Mouse (Mus musculus) limb, embryonic 15.5 days (tissue): Measurements from ENCODE around the gene Fut11. TPM values are rescaled to one million over a fixed set of nuclear protein-coding genes. Genes with fewer than 3 reads are reported as not detected.

Source experiments
- ATAC-seq: fragments of 200-750 bp; cut with Nextera tagmentation; 2 replicates; pipeline ENCODE4 v1.8.0; 2017; ENCODE audit warnings: low read depth, moderate TSS enrichment; ENCODE audit not compliant: insufficient number of reproducible peaks, low FRiP score, low TSS enrichment
- H3K27ac ChIP-seq: fragments of 300-500 bp; sonication (generic); 2 replicates; pipeline ENCODE4 v1.5.1; 2015; ENCODE audit warnings: moderate library complexity, mild to moderate bottlenecking, inconsistent platforms
- H3K27me3 ChIP-seq: fragments of 300-500 bp; sonication (generic); 2 replicates; pipeline ENCODE4 v1.6.1; 2015; ENCODE audit warnings: inconsistent platforms
- H3K36me3 ChIP-seq: fragments of 300-500 bp; sonication (generic); 2 replicates; pipeline ENCODE4 v1.6.1; 2015; ENCODE audit warnings: inconsistent platforms
- H3K4me1 ChIP-seq: fragments of 300-500 bp; sonication (generic); 2 replicates; pipeline ENCODE4 v1.6.1; 2015; ENCODE audit warnings: inconsistent platforms
- H3K4me2 ChIP-seq: fragments of 300-500 bp; sonication (generic); 2 replicates; pipeline ENCODE4 v1.6.1; 2015; ENCODE audit warnings: mild to moderate bottlenecking, inconsistent platforms
- H3K4me3 ChIP-seq: fragments of 300-500 bp; sonication (generic); 2 replicates; pipeline ENCODE4 v1.5.1; 2015; ENCODE audit warnings: mild to moderate bottlenecking, inconsistent platforms
- H3K9ac ChIP-seq: fragments of 300-500 bp; sonication (generic); 2 replicates; pipeline ENCODE4 v1.6.1; 2015; ENCODE audit warnings: inconsistent platforms
- H3K9me3 ChIP-seq: fragments of 300-500 bp; sonication (generic); 2 replicates; pipeline ENCODE4 v1.6.1; 2016; ENCODE audit warnings: inconsistent platforms
- WGBS: fragments of 180-500 bp; shearing (Covaris S2); methylation state at CpG from one replicate; pipeline ENCODE4 v1.1.7; 2015; 5-methylcytosine and 5-hydroxymethylcytosine counted together
- polyA plus RNA-seq: library from polyadenylated mRNA; unstranded; fragments of >200 nt; fragmentation: Nextera tagmentation; extraction: Ambion mirVana; gene quantifications from 2 replicates; pipeline ENCODE4 v1.2.1, GENCODE M21; 2015

The Fut11 gene
- polyA plus RNA-seq, 1 experiment from 2014 or later = 31.9 TPM

- Histone ChIP-seq H3K4me3 (no peak overlapping the region), H3K27ac (no peak overlapping the region), H3K36me3 (peaks cover 98% of the 10 kb centered on the region), H3K9me3 (no peaks in the 10 kb centered on the region), H3K4me1 (no peaks in the 10 kb centered on the region; the same call in 1 of the 2 replicates), H3K27me3 (no peaks in the 10 kb centered on the region), H3K9ac (no peak overlapping the region), H3K4me2 (no peak overlapping the region)
- WGBS = 90% methylated on average over 2 of the region's 2 CpGs
- no peak for ATAC-seq
These were observed 13.0 kb upstream of the Fut11 start for GRCm38 (mm10) chr14:20681742-20682141.

GRCm38 (mm10) chr14:20682498-20682897 is 12.3 kb upstream of the Fut11 start:
- Histone ChIP-seq H3K4me2 (no peak overlapping the region), H3K9ac (no peak overlapping the region), H3K4me3 (no peak overlapping the region), H3K9me3 (no peaks in the 10 kb centered on the region), H3K36me3 (peaks cover 99% of the 10 kb centered on the region), H3K27me3 (no peaks in the 10 kb centered on the region), H3K27ac (no peak overlapping the region), H3K4me1 (no peaks in the 10 kb centered on the region)
- ATAC-seq = no peak
- 61% methylated on average over 3 of the region's 3 CpGs for WGBS

- Histone ChIP-seq H3K9ac (no peak overlapping the region), H3K4me2 (no peak overlapping the region), H3K27me3 (no peaks in the 10 kb centered on the region), H3K36me3 (peaks cover 97% of the 10 kb centered on the region), H3K4me1 (no peaks in the 10 kb centered on the region), H3K9me3 (no peaks in the 10 kb centered on the region), H3K27ac (no peak overlapping the region), H3K4me3 (no peak overlapping the region)
- 97% methylated on average over 3 of the region's 3 CpGs for WGBS
- no peak for ATAC-seq
These were observed 8.2 kb upstream of the Fut11 start for GRCm38 (mm10) chr14:20686576-20686975.

DNA sequence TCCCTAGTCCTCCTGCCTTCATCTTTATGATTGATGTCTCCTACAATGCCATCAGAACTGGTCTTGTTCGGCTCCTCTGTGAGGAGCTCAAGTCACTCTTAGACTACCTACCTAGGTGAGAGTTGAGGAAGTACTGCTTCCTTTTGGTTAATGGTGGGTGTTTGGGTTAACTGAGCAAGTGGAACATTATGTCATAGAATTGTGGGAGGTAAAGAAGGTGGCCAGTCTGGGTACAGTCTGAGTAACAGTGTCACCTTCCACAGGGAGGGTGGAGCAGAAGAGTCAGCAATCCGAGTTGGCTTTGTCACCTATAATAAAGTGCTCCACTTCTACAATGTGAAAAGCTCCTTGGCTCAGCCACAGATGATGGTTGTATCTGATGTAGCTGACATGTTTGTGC is 5.8 kb upstream of the Fut11 start:
- Histone ChIP-seq H3K27ac (no peak overlapping the region), H3K9me3 (no peaks in the 10 kb centered on the region), H3K4me3 (no peak overlapping the region), H3K4me1 (0 out of 2 replicates have a peak, but pooled peaks cover 2% of the 10 kb centered on the region), H3K9ac (no peak overlapping the region), H3K36me3 (peaks cover 98% of the 10 kb centered on the region), H3K27me3 (no peaks in the 10 kb centered on the region), H3K4me2 (no peak overlapping the region)
- 85% methylated on average over 2 of the region's 2 CpGs for WGBS
- ATAC-seq = no peak

- ATAC-seq = no peak
- Histone ChIP-seq H3K36me3 (peaks cover 74% of the 10 kb centered on the region), H3K4me2 (no peak overlapping the region), H3K4me1 (peaks cover 18% of the 10 kb centered on the region), H3K9me3 (no peaks in the 10 kb centered on the region), H3K4me3 (no peak overlapping the region), H3K27ac (no peak overlapping the region), H3K9ac (no peak overlapping the region), H3K27me3 (no peaks in the 10 kb centered on the region)
- 90% methylated on average over 6 of the region's 6 CpGs for WGBS
These were observed 3.0 kb upstream of the Fut11 start for GRCm38 (mm10) chr14:20691772-20692171.

GRCm38 (mm10) chr14:20693589-20694101 is 1.1 kb upstream of the Fut11 start:
- Histone ChIP-seq H3K9ac (no peak overlapping the region), H3K4me1 (peaks cover 30% of the 10 kb centered on the region), H3K27ac (0 out of 2 replicates have a peak overlapping the region, but pooled peaks have one; percentile 30), H3K36me3 (peaks cover 62% of the 10 kb centered on the region), H3K27me3 (no peaks in the 10 kb centered on the region), H3K4me3 (no peak overlapping the region), H3K4me2 (no peak overlapping the region), H3K9me3 (no peaks in the 10 kb centered on the region)
- 95% methylated on average over 10 of the region's 10 CpGs for WGBS
- no peak for ATAC-seq

DNA sequence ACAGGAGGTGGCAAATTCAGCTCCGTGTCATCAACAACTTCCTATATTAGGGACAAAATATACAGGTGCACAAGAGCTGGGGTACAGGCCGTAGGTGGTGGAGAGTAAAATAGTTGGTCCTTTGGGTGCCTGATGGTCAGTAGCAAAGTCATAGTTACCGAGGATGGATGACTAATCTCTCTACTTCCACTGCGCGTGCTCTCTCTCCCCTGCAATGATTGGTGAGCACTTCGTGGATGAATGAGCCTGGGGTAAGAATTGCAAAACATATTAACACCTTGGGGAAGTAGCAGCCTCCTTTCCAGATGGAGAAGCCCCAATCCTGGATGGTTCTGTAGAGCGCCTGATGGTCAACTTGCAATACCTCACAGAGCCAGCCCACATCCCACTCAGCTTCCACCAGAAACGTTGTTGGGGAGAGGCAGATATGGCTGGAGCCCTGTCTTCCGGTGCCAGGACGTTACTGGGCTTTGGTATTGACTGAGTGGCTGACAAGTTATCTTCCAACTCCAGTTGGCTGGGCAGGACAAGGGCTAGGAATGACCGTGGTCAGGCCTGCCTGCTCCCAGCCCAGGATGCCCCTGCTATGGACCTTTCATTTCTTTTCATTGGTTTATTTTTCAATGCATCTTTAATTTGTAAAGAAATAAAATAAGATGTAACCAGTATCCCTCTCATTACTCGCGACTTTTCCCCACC is 434 bp upstream of the Fut11 start:
- 0 out of 2 replicates have a peak overlapping the region, but pooled peaks have one; percentile 98 for H3K9ac ChIP-seq
- peak overlapping the region; percentile 30; the same call in 1 of the 2 replicates for H3K27ac ChIP-seq
- peaks cover 33% of the 10 kb centered on the region for H3K4me1 ChIP-seq
- WGBS = 50% methylated on average over 13 of the region's 13 CpGs
- H3K4me3 ChIP-seq = peak overlapping the region; percentile 96
- H3K4me2 ChIP-seq = peak overlapping the region; percentile 69
- peaks cover 61% of the 10 kb centered on the region for H3K36me3 ChIP-seq
- no peaks in the 10 kb centered on the region for H3K27me3 ChIP-seq
- no peaks in the 10 kb centered on the region for H3K9me3 ChIP-seq
- 0 out of 2 replicates have a peak, but pooled peaks have one; percentile 22 for ATAC-seq

DNA sequence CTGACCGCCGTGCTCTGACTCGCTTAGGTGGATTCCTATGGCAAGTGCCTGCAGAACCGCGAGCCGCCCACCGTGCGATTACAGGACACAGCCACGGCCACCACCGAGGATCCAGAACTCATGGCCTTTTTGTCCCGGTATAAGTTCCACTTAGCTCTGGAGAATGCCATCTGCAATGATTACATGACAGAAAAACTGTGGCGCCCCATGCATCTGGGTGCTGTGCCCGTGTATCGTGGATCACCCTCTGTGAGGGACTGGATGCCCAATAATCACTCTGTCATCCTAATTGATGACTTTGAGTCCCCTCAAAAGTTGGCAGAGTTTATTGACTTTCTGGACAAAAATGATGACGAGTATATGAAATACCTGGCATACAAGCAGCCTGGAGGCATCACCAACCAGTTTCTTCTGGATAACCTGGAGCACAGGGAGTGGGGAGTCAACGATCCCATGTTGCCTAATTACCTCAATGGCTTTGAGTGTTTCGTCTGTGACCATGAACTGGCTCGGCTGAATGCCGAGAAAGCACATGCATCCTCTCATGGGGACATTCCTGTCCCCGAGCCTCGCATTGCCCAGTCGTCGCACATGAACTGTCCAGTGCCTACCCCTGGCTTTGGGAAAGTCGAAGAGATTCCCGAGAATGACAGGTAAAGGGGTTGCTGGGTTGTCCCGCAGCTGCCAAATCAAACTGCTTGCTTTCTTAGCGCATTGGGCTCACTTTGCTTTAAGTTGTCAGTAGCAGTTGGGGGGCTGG is 1.2 kb downstream of the Fut11 start:
- Histone ChIP-seq H3K9me3 (no peaks in the 10 kb centered on the region), H3K27ac (peak overlapping the region; percentile 98), H3K4me2 (peak overlapping the region; percentile 69), H3K4me3 (peak overlapping the region; percentile 96), H3K36me3 (peaks cover 49% of the 10 kb centered on the region), H3K4me1 (peaks cover 40% of the 10 kb centered on the region), H3K9ac (peak overlapping the region; percentile 98), H3K27me3 (no peaks in the 10 kb centered on the region)
- 11% methylated on average over 27 of the region's 27 CpGs for WGBS
- no peak for ATAC-seq

DNA sequence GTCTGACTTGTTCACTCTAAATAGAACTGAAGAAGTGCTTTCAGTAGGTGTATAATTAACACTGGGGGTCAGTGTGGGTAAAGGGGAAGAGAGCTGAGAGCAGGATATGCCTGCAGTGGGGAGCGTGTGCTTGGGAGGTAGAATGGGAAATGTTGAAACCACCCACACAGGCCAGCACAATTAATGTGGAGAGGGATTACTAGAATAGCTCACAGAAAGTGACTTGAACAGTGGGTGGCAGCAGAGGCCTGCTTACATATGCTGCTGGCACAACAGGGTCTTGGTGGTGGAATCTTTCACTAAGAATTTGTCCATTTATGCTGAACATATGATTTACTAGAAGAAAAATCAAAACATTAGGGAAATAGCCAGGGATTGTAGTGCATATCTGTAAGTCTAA is 2.2 kb downstream of the Fut11 start:
- Histone ChIP-seq H3K27me3 (no peaks in the 10 kb centered on the region), H3K36me3 (peaks cover 39% of the 10 kb centered on the region), H3K4me2 (peak overlapping the region; percentile 69), H3K9me3 (no peaks in the 10 kb centered on the region), H3K27ac (no peak overlapping the region), H3K9ac (peak overlapping the region; percentile 26; the same call in 1 of the 2 replicates), H3K4me3 (peak overlapping the region; percentile 96), H3K4me1 (peaks cover 48% of the 10 kb centered on the region)
- WGBS = 12% methylated on average over 1 of the region's 1 CpGs
- ATAC-seq = no peak

DNA sequence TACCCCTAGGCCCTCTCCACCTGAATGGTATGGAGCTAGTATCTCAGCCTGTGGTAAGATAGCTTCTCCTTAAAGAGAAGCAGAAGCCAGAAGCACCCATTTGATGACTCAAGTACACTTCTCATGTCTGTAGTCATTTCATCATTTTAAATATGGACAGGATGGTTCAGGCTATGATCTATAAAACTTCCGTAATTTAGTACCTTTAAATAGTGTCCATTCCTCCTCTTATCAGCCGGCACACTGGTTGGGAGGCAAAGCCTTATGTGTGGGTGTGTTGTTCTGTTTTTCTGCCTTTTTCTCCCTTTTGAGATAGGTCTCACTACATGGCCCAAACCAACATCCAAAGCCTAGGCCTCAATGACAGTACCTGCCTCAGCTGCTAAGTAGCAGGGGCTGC is 3.7 kb downstream of the Fut11 start:
- Histone ChIP-seq H3K36me3 (peaks cover 24% of the 10 kb centered on the region), H3K4me3 (no peak overlapping the region), H3K4me1 (peaks cover 49% of the 10 kb centered on the region), H3K9me3 (no peaks in the 10 kb centered on the region), H3K4me2 (no peak overlapping the region), H3K27ac (no peak overlapping the region), H3K27me3 (no peaks in the 10 kb centered on the region), H3K9ac (no peak overlapping the region)
- no peak for ATAC-seq
- WGBS = 89% methylated on average over 2 of the region's 2 CpGs

DNA sequence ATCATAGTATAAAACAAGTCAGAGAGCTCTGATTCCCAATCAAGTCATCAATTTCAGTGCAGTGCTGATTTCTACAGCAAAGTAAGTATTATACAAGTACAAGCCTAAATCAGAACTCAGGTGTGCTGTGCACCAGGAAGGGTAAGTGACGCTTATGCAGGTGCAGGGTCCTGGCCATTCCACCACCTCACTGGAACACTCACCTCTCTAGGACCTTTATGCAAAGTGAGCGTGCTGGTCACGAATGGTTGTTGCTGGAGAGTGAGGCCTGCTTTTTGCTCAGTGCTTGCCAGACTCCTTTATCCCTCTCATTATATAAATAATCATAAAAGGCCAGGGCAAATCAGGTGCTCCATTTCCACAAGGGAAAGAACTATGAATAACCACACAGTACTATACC is 5.6 kb downstream of the Fut11 start:
- no peak overlapping the region for H3K9ac ChIP-seq
- H3K36me3 ChIP-seq = peaks cover 29% of the 10 kb centered on the region
- no peak overlapping the region for H3K4me3 ChIP-seq
- WGBS = 77% methylated on average over 3 of the region's 3 CpGs
- H3K27me3 ChIP-seq = no peaks in the 10 kb centered on the region
- no peak overlapping the region for H3K27ac ChIP-seq
- no peaks in the 10 kb centered on the region for H3K9me3 ChIP-seq
- H3K4me1 ChIP-seq = peaks cover 45% of the 10 kb centered on the region
- ATAC-seq = no peak
- H3K4me2 ChIP-seq = no peak overlapping the region

GRCm38 (mm10) chr14:20701554-20701953 is 6.8 kb downstream of the Fut11 start:
- Histone ChIP-seq H3K27me3 (no peaks in the 10 kb centered on the region), H3K27ac (no peak overlapping the region), H3K4me1 (peaks cover 39% of the 10 kb centered on the region), H3K4me2 (peak overlapping the region; percentile 55), H3K4me3 (peak overlapping the region; percentile 73), H3K9ac (no peak overlapping the region), H3K9me3 (no peaks in the 10 kb centered on the region), H3K36me3 (peaks cover 29% of the 10 kb centered on the region)
- no peak for ATAC-seq
- 67% methylated on average over 8 of the region's 8 CpGs for WGBS
